Comparison of ENCODE assay signal across 8 mouse cellular contexts in the genomic region with DNA sequence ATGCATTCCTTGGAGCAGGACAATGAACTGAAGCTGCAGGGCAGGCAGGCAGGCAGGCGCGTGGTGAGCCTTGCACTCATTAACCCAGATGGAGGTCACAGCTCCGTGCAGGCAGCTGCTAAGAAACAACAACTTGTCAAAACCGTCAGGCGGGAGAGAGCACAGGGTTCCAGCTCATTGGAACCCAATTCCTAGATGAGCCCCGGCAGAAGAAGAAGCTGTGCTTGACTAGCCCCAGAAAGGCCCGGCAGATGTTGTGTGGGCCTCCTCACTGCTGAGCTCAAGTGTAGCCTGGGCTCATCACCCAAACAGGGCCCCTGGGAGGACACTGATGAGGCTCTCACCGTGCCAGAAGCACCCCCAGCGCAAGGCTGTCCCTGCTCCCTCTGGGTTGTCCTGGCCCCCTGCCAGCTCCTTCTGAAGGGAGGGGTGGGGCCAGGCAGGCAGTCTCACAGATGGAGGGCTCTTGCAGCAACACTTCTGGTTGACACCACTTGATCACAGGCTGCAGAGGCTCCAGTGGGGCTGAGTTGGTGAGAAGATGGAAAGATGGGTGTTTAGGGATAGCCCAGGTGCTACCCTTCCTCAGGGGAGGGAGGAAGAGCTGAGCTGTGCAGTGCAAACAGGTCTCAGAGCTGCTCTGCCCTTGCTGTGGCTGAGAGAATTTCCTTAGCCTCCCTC. TPM values are rescaled to one million over a fixed set of nuclear protein-coding genes. Genes with fewer than 3 reads are reported as not detected.
DNase-seq lines count a peak whose midpoint lies in the region; ATAC-seq and TF ChIP-seq lines count a peak whose summit lies in the region.

No protein-coding gene starts in this region.

- WGBS in kidney, adult 2 months: 17% methylated on average over 9 of the region's 9 CpGs

- peaks cover 15% of the 10 kb centered on the region for H3K4me1 ChIP-seq in kidney, adult 2 months (ENCODE audit: control insufficient read depth, insufficient read depth, low read length)

- TF ChIP-seq CTCF in kidney, adult 2 months (conservative IDR thresholded peaks at IDR 0.05; ENCODE audit: insufficient read depth, insufficient read length, low read depth, low read length): no peak

- DNase-seq in urinary bladder, adult 18-20 months (ENCODE audit: low spot score in 2 of 2): peak; percentile 12 to 14
- no peak for DNase-seq in urinary bladder, postnatal 10 days (ENCODE audit: low spot score)
- DNase-seq in embryo, embryonic 11 days: peak; percentile 32
- DNase-seq in kidney, adult 2 months: peak; percentile 95
- DNase-seq in lung, postnatal 10 days: peak; percentile 51
- DNase-seq in urinary bladder, postnatal 14 days (ENCODE audit: low spot score): peak; percentile 41

- no peak overlapping the region for H3K4me3 ChIP-seq in kidney, adult 2 months (ENCODE audit: insufficient read depth, low read depth, low read length)

- ATAC-seq in granulocyte monocyte progenitor cell, adult 5-6 weeks (replicated peaks; ENCODE audit: poor library complexity, severe bottlenecking): peak; percentile 20; the same call in 1 of the 2 replicates
- ATAC-seq in monocyte, adult 5-6 weeks (replicated peaks; ENCODE audit: insufficient number of reproducible peaks, low FRiP score, low TSS enrichment, poor library complexity, severe bottlenecking): no peak

- H3K36me3 ChIP-seq in kidney, adult 2 months (ENCODE audit: control insufficient read depth, insufficient read depth, low read length): no peaks in the 10 kb centered on the region

- TF ChIP-seq POLR2A in kidney, adult 2 months (IDR thresholded peaks at IDR 0.05; ENCODE audit: low read depth, low read length): no peak

- H3K27me3 ChIP-seq in kidney, adult 2 months (replicated peaks; ENCODE audit: control insufficient read depth, insufficient read depth, low read length): no peaks in the 10 kb centered on the region

- peak overlapping the region; percentile 88 for H3K27ac ChIP-seq in kidney, adult 2 months (ENCODE audit: insufficient read depth, low read depth, low read length)

RNA-seq across cellular contexts. Expression of gene Maf, which starts 58.8 kb away (rescaled TPM):
- total RNA-seq in granulocyte monocyte progenitor cell, adult 5-6 weeks (2014; fragmentation: Nextera tagmentation): not detected in 2 replicates
- total RNA-seq in granulocyte monocyte progenitor cell, adult 5-6 weeks (2017): 0.15 and 0.34 TPM in 2 replicates
- 42.4 and 44.3 TPM in 2 replicates for polyA plus RNA-seq in kidney, adult 2 months (2012; rRNA removed)
- total RNA-seq in monocyte, adult 5-6 weeks (2017): 4.6 to 9.1 TPM (median 5.0 TPM) in 3 replicates
